8 mouse cellular contexts compared by ENCODE assay signal in the genomic region with DNA sequence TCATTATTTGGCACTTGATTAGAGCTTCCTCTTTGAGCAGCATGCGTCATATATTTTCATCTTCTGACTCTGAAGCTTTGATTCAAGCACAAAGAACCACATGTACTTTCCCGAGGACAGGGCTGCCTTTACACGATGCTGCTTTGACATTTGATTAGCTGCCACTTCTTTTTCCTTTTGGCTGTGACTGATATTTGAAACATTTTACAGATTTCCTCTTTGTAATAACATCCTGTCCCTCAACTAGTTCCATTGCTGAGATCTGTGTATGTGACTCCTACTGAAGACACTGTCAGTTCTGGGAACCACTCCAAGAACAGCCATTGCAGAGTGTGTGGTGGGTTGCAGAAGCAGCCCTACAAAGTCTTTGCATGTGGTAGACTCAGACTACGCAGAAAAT.
DNase-seq lines count a peak whose midpoint lies in the region; ATAC-seq lines count a peak whose summit lies in the region.

No protein-coding gene starts in this region.

- DNase-seq in embryonic facial prominence, embryonic 14.5 days (ENCODE audit: low spot score) = peak; percentile 75
- DNase-seq in embryonic facial prominence, embryonic 10.5 days (ENCODE audit: low spot score) = no peak
- peak; percentile 5 for DNase-seq in testis, postnatal 14 days (ENCODE audit: low spot score)
- DNase-seq in testis, postnatal 10 days (ENCODE audit: low spot score) = no peak
- DNase-seq in left cerebral cortex, postnatal 25 days (ENCODE audit: low spot score in 2 of 2) = peak; percentile 54 to 88
- DNase-seq in embryo, embryonic 9.5 days (ENCODE audit: extremely low spot score) = no peak
- DNase-seq in spleen, adult 12 weeks (ENCODE audit: low spot score) = no peak

- no peak overlapping the region for H3K4me2 ChIP-seq in embryonic facial prominence, embryonic 14.5 days (ENCODE audit: low read depth, low read length)

- no peak overlapping the region for H3K27ac ChIP-seq in embryonic facial prominence, embryonic 14.5 days (replicated peaks; ENCODE audit: low read depth, low read length)
- H3K27ac ChIP-seq in embryonic facial prominence, embryonic 10.5 days (replicated peaks) = no peak overlapping the region

- 47% methylated on average over 4 of the region's 4 CpGs for WGBS in embryonic facial prominence, embryonic 14.5 days
- 78% methylated on average over 4 of the region's 4 CpGs for WGBS in embryonic facial prominence, embryonic 10.5 days

- H3K4me3 ChIP-seq in embryonic facial prominence, embryonic 14.5 days (ENCODE audit: low read depth, low read length) = no peak overlapping the region
- no peak overlapping the region for H3K4me3 ChIP-seq in embryonic facial prominence, embryonic 10.5 days

- no peaks in the 10 kb centered on the region for H3K36me3 ChIP-seq in embryonic facial prominence, embryonic 14.5 days (ENCODE audit: control insufficient read depth, insufficient read depth, low read length)
- H3K36me3 ChIP-seq in embryonic facial prominence, embryonic 10.5 days (replicated peaks) = no peaks in the 10 kb centered on the region

- H3K27me3 ChIP-seq in embryonic facial prominence, embryonic 14.5 days (replicated peaks; ENCODE audit: control insufficient read depth, insufficient read depth, low read length) = no peaks in the 10 kb centered on the region
- no peaks in the 10 kb centered on the region for H3K27me3 ChIP-seq in embryonic facial prominence, embryonic 10.5 days (replicated peaks; ENCODE audit: low read depth, poor library complexity, severe bottlenecking)

- H3K4me1 ChIP-seq in embryonic facial prominence, embryonic 14.5 days (ENCODE audit: control insufficient read depth, insufficient read depth, low read length) = no peaks in the 10 kb centered on the region
- H3K4me1 ChIP-seq in embryonic facial prominence, embryonic 10.5 days = no peaks in the 10 kb centered on the region

- intact Hi-C loops in left cerebral cortex, postnatal 25 days (cut with DNase I) = loop anchor here (5.0 kb wide), 1 partner anchor 120 kb away; no protein-coding TSS in a partner anchor

- H3K9me3 ChIP-seq in embryonic facial prominence, embryonic 14.5 days (ENCODE audit: control insufficient read depth, low read length) = no peaks in the 10 kb centered on the region
- no peaks in the 10 kb centered on the region for H3K9me3 ChIP-seq in embryonic facial prominence, embryonic 10.5 days

- ATAC-seq in embryonic facial prominence, embryonic 14.5 days (ENCODE audit: low read depth) = no peak
- ATAC-seq in granulocyte monocyte progenitor cell, adult 5-6 weeks (replicated peaks; ENCODE audit: poor library complexity, severe bottlenecking) = no peak

- no peak overlapping the region for H3K9ac ChIP-seq in embryonic facial prominence, embryonic 14.5 days (ENCODE audit: low read depth, low read length)

Comparison
In these comparisons a context has a peak if more than half of its experiments do, and no peak if none do; other contexts are left out.
1. DNase-seq: peak in embryonic facial prominence, embryonic 14.5 days (single experiment), testis, postnatal 14 days (single experiment) and left cerebral cortex, postnatal 25 days (2 of 2); none in embryonic facial prominence, embryonic 10.5 days (single experiment), testis, postnatal 10 days (single experiment), embryo, embryonic 9.5 days (single experiment) and spleen, adult 12 weeks (single experiment).